Mouse (Mus musculus) embryo, embryonic 9.5 days (tissue): ENCODE data around the gene Grik4.

ENCODE experiments used
- DNase-seq: peaks from one replicate; pipeline ENCODE4 v3.0.0-alpha.2; 2017; ENCODE audit errors: extremely low spot score

The Grik4 gene

GRCm38 (mm10) chr9:42859959-42860794 is 84.1 kb downstream of the Grik4 start:
- no peak for DNase-seq

GRCm38 (mm10) chr9:42858998-42859690 is 85.1 kb downstream of the Grik4 start:
- DNase-seq, result no peak

- no peak for DNase-seq
Observed at GRCm38 (mm10) chr9:42858576-42858975, 85.7 kb downstream of the Grik4 start.

GRCm38 (mm10) chr9:42857756-42858155 is 86.5 kb downstream of the Grik4 start:
- DNase-seq, result no peak

- DNase-seq, result no peak
Observed at GRCm38 (mm10) chr9:42853077-42853476, 91.2 kb downstream of the Grik4 start.

GRCm38 (mm10) chr9:42850063-42850462 is 94.2 kb downstream of the Grik4 start:
- DNase-seq, result no peak

- DNase-seq, result peak; percentile 42
Observed at GRCm38 (mm10) chr9:42848061-42848460, 96.2 kb downstream of the Grik4 start.

GRCm38 (mm10) chr9:42846676-42847425 is 97.4 kb downstream of the Grik4 start:
- no peak for DNase-seq

GRCm38 (mm10) chr9:42846139-42846538 is 98.2 kb downstream of the Grik4 start:
- no peak for DNase-seq

GRCm38 (mm10) chr9:42844301-42844700 is 100.0 kb downstream of the Grik4 start:
- no peak for DNase-seq

GRCm38 (mm10) chr9:42838299-42838698 is 106.0 kb downstream of the Grik4 start:
- DNase-seq, result no peak

- no peak for DNase-seq
Observed at GRCm38 (mm10) chr9:42837498-42837897, 106.8 kb downstream of the Grik4 start.

- DNase-seq, result no peak
Observed at GRCm38 (mm10) chr9:42831558-42831957, 112.7 kb downstream of the Grik4 start.

- peak; percentile 24 for DNase-seq
Observed at GRCm38 (mm10) chr9:42819247-42819646, 125.0 kb downstream of the Grik4 start.

- no peak for DNase-seq
Observed at GRCm38 (mm10) chr9:42816815-42817214, 127.5 kb downstream of the Grik4 start.

- no peak for DNase-seq
Observed at GRCm38 (mm10) chr9:42809146-42809545, 135.1 kb downstream of the Grik4 start.

GRCm38 (mm10) chr9:42808394-42808793 is 135.9 kb downstream of the Grik4 start:
- no peak for DNase-seq

- DNase-seq, result no peak
Observed at GRCm38 (mm10) chr9:42803061-42803491, 141.2 kb downstream of the Grik4 start.

GRCm38 (mm10) chr9:42801929-42802328 is 142.4 kb downstream of the Grik4 start:
- DNase-seq, result no peak

- no peak for DNase-seq
Observed at GRCm38 (mm10) chr9:42800138-42800537, 144.2 kb downstream of the Grik4 start.

GRCm38 (mm10) chr9:42799694-42800093 is 144.6 kb downstream of the Grik4 start:
- DNase-seq, result no peak

GRCm38 (mm10) chr9:42799242-42799641 is 145.1 kb downstream of the Grik4 start:
- DNase-seq, result no peak
